Mouse (Mus musculus): ENCODE results near the gene BC016579.

The BC016579 gene

GRCm38 (mm10) chr16:45643944-45644343 is 9.9 kb downstream of the BC016579 start:
- no peak for DNase-seq (ENCODE audit: low read depth, low spot score)

DNA sequence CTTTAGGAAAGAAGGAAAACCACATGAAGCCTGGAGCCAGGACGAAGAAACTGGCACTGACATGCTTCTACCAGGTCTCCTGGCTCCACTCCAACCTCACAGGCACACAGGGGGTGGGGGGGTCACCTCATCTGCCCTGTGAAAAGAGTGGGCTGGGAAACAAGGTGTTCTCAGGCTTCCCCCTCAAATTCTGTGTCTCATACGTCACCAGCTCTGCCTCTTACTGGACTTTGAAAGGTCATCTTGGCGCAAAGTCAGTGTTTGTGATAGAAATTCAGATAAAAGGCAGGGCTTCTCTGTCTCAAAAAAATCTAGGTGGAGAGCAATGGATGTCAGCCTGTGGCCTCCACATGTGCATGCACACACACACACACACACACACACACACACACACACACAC is 12.6 kb downstream of the BC016579 start:
- DNase-seq (ENCODE audit: low read depth, low spot score): no peak

DNA sequence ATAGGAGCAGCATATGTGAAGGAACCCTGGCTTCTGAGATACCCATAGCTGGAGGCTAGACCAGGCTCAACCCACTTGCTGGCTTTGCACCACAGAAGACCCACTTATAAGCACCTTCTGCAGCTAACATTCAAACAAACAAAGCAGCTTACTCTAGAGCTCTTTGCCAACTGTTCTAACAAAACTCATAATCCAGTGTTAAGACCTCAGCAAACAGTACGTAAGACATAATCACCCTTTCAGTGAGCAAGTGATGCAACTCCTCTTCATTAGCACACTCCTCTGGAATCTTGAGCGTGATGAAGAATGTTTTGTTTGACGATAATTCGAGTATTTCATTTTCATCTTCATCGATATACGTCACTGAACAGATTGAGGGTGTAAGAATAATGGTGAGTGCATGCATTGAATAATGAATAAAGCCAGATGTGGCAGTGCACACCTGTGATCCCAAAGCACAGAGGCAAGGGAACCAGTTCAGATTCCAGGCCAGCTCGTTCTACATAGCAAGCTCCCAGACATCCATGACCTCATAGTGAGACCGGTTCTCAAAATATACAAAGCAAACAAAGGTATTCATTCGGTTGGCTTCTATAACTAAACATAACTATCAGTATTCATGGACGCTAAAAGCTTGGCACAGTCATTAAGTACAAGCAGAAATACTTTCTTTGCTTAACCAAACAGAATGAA is 13.7 kb downstream of the BC016579 start:
- no peak for DNase-seq (ENCODE audit: low read depth, low spot score)

DNA sequence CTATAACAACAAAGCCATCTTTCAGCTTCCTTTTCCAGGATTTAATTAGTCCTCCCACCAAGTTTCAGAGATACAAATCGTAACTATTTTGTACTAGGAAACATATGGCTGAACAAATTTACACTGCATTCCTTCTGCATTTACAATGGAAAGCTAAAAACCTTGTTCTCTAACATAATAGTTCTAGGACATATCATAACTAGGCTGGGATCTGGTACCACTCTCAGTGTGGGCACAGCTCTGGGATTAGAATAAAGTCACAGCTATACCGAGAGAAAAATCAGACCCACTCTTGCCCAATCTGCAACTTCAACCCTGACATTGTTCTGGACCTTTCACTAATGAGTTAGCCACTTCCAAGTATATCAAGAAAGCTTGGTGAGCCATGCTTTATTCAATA is 18.0 kb downstream of the BC016579 start:
- DNase-seq (ENCODE audit: low read depth, low spot score): no peak

GRCm38 (mm10) chr16:45632420-45632819 is 21.4 kb downstream of the BC016579 start:
- no peak for DNase-seq (ENCODE audit: low read depth, low spot score)

GRCm38 (mm10) chr16:45630347-45630960 is 23.4 kb downstream of the BC016579 start:
- DNase-seq (ENCODE audit: low read depth, low spot score): peak; percentile 19

GRCm38 (mm10) chr16:45629497-45630105 is 24.3 kb downstream of the BC016579 start:
- DNase-seq (ENCODE audit: low read depth, low spot score): no peak

DNA sequence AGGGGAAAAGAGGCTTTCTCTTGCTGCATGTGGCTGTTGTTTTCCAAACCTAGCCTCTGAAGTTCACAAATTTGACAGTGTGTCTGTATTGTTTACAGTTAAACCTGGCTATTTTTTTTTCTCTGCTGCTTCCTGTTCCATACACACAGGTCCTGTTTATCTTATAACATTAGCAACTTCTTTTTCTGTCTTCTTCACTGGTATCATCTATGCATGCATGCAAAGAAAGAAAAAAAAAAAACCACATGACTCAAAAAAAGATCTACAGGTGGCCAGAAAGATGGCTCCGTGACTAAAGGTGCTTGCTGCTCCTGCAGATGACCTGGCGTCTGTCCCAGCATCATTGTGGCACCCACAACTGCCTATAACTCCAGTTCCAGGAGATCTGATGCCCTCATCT is 28.5 kb downstream of the BC016579 start:
- no peak for DNase-seq (ENCODE audit: low read depth, low spot score)

- DNase-seq (ENCODE audit: low read depth, low spot score): no peak
Observed at GRCm38 (mm10) chr16:45624791-45625190, 29.1 kb downstream of the BC016579 start.

- no peak for DNase-seq (ENCODE audit: low read depth, low spot score)
Observed at GRCm38 (mm10) chr16:45623230-45623629, 30.6 kb downstream of the BC016579 start.

DNA sequence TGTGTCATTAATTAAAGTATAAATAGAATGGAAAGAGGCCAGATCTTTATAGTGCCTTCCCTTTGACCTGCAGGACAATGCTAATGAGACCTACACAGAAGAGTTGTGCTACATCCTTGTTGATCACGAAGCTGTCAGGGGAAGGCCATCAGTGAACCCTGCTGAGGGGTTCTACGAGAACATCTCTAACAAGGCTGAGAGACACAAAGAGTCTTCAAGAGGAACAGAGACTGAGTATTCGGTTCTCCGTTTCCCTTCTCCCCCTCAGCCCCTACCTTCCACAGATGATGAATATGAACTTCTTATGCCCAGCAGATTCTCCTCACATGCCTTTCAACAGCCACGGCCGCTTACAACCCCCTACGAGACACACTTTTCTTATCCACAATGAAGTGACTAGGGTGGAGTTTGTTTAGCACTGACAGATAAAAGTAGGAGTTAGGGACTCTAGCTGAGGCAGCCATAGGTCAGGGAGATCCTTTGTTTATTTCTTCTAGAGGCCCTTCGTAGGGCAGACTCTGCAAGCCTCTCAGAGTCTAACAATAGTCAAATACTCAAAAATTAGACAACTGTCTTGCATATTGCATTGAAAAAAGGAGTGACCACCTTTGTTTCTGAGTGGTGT is 34.0 kb downstream of the BC016579 start:
- DNase-seq (ENCODE audit: low read depth, low spot score): no peak

- DNase-seq (ENCODE audit: low read depth, low spot score): no peak
Observed at GRCm38 (mm10) chr16:45615944-45616343, 37.9 kb downstream of the BC016579 start.

DNA sequence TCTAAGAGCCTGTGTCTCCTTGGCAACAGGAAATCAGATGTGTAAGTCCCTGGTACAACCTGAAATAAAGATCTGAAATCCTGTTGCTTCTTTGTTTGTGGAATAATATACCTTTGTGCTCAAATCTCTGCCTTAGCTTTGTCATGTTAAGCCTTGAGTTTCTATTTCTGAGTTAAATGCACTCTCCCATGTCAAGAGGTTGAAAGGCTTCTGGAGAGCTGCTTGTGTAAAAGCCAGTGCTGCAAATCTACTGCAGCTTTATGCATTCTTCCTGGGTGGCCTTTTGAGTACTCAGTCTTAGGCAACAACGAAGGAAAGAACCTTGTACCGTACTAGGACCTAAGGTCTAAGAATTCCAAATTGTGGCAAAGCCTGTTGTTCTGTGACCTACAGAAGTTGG is 40.6 kb downstream of the BC016579 start:
- DNase-seq (ENCODE audit: low read depth, low spot score): no peak

DNA sequence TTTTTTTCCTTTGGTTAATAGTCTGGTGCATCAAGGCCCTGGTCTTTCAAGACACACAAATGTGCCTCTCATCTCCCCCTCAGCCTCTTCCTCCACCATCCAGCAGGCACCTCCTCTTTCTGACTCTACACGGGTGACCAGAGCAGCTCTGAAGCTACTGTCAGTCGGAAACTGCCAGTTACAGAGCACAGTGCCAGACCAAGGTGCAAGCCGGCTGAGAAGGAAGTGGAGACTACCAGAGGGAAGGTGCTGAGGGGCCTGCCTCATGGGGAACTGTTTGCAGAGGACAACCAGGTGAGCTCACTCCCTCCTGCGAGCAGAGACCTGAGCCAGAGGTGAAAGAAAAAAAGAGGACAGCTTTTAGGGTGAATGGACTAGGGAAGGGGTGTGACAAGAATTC is 43.6 kb downstream of the BC016579 start, which contains the start of gene Gcsam:
Gene Gcsam (plus strand): TSS at position 114 of the 400 bp plus-strand sequence.
- DNase-seq (ENCODE audit: low read depth, low spot score): no peak

GRCm38 (mm10) chr16:45609300-45609699 is 44.6 kb downstream of the BC016579 start:
- no peak for DNase-seq (ENCODE audit: low read depth, low spot score)

DNA sequence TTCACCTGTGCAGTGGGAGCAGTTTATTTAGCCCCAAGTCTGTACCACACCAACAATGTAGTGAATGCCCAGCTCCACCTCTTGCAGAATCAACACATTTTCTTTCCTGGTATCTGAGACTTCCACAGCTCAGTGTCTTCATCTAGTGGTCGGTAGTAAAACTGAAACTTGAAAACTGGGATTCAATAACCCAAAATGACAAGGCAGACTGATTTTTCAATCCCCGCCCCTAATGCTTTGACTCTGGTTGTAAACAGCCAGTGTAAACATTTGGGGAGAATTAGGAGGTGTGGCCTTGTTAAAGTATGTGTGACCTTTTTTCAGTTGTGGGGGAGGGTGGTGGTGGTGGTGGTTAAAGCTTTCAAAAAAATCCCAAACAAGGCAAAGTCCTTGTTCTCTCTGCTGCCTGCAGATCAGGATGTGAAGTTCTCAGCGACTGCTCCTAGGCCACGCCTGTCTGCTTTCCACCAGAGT is 45.4 kb downstream of the BC016579 start:
- DNase-seq (ENCODE audit: low read depth, low spot score): peak; percentile 3

- DNase-seq (ENCODE audit: low read depth, low spot score): no peak
Observed at GRCm38 (mm10) chr16:45595494-45595893, 58.4 kb downstream of the BC016579 start.

DNA sequence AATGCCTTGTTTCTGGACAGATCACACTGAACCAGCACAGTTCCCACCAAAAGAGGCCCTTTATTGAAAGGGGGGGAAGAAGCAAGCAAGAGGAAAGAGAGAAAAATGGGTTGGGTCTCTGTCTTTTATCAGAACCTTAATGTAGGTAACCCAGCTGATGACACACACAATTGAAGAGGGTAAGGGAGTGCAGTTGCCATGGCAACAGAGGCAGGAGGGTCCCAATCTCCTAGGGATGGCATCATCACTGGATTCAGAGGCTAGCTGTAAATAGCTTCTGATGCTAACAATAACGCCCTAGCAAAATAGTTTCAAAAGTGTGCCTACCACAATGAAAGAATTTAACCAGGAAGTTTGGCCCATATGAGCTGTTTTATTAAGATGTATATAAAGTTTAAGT is 60.2 kb downstream of the BC016579 start:
- DNase-seq (ENCODE audit: low read depth, low spot score): no peak

- DNase-seq (ENCODE audit: low read depth, low spot score): no peak
Observed at GRCm38 (mm10) chr16:45582512-45582911, 71.4 kb downstream of the BC016579 start.

DNA sequence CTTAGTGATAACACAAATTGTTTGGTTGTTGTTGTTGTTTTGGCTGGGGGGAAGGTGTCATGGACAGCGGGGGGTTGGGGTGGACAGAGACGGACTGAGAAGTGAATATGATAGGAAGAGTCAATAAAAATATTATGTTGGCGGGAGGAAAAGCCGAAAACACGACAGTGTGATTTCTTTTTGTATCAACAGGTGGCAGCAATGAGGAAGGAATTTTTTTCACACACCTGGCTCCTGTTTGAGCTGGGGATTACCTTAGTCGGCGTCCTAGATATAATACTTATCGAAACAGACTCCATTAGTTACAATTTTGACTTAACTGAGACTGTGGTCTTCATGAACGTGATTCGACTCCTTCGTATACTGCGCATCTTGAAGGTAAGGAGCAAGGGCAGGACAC is 74.0 kb downstream of the BC016579 start:
- DNase-seq (ENCODE audit: low read depth, low spot score): no peak
